Mouse (Mus musculus): ENCODE measurements around the gene Mcf2l. TPM values are rescaled to one million over a fixed set of nuclear protein-coding genes. Genes with fewer than 3 reads are reported as not detected.
A peak's percentile ranks its signal among the peaks of the same experiment; 100 is the strongest.

The Mcf2l gene
- total RNA-seq, 2 experiments from 2014 or later = 215 to 241 TPM

DNA sequence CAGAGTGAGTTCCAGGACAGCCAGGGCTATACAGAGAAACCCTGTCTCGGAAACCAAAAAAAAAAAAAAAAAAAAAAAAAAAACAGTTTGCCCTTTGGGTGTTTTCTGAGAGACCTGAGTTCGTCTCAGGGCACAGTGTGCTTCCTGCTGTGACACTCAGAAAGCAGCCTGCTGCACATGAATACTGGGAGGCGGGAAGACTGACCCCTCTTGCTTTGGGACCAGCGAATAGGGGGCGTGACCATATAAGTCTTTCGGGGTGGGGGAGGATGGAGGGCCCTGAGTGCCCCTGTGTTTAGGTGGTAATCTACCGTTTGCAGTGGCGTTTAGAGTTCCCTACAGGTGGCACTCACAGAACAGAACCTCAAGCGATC lies 636 bp upstream of the Mcf2l start:
- DNase-seq (ENCODE audit: extremely low spot score in 1 of 2, low spot score in 1 of 2) = no peak

DNA sequence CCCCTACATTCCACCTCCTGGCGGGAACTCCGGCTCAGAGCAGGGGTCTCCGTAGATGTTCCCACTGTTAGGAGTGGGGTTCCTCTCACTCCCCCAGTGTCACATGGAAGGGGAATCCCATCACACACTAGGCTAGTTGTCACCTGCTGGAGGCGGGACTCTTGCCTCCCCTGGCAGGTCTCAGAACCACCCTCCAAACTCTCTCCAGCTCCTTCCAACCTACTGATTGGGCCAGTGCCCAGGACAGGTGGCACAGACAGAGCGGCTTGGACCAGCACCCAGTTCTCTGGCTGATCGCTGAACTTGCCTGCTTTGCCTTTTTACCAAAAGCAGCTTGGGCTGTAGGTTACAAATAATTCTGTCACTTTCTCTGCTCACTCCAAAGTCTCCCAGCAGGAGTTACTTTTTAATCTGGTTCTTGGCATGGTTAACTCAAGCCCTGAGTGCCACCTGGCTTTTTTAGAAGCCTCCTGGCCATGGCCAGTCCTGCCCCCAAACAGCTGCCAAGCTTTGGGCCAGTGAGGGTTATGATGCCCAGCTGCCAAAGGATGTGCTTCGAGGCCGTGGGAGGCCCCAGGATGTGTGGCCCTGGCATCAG lies 687 bp downstream of the Mcf2l start:
- no peak for DNase-seq (ENCODE audit: extremely low spot score in 1 of 2, low spot score in 1 of 2)

DNA sequence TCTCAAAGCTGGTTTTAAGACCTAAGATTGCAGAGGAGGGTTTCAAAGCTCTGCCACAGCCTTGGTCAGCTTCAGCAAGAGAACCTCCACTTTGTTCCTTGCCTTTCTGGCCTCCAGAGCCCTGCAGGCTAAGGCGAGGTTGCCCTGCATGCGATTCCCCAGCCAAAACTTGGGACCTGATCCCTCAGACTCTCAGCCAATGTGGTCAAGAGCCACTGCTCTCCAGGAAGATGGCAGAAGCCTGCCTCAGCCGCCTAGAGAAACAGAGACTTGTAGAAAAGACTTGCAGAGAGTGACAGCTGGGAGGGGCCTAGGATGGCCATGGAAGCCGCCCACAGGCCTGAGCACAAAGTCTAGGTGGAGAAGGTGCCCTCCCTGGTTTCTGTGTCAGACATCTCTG lies 1.4 kb downstream of the Mcf2l start:
- DNase-seq (ENCODE audit: extremely low spot score in 1 of 2, low spot score in 1 of 2) = no peak

DNA sequence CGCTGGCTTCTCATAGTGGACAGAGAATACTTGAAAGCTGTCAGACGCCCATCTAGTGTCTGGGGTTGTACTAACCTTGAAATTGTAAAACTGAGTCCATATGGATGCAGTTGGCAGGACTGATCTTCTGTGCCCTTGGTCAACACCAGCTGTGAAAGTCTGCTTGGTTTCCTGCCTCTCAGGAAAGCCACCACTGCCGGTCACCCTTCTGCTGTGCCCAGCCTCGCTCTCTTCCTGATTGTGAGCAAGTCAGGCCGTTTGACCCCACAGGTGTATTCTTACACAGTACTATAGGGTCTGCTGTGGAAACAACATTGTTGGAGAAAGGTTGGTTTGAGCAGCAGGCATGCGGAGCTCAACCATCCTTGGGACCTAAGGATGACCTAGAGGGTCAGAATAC lies 3.5 kb downstream of the Mcf2l start:
- no peak for DNase-seq (ENCODE audit: extremely low spot score in 1 of 2, low spot score in 1 of 2)

DNA sequence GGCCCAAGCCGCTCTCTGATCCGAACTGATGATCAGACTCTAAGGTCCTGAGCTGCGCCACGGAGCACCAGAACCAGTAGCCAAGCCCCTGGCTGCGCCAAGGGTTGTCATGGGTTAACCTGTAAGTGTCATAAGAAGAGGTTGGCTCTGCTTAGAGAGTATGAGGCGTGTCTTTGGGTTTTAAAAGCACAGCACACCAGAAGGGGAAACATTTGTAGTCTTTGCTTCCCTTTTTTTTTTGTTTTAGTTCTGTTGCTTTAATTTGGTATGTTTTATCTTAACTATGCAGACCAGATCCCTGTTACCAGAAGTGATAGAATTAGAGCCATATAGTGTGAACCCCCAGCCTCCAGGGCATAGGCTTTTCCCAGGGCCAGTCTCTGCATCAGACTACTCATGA lies 6.6 kb downstream of the Mcf2l start:
- no peak for DNase-seq (ENCODE audit: extremely low spot score in 1 of 2, low spot score in 1 of 2)

DNA sequence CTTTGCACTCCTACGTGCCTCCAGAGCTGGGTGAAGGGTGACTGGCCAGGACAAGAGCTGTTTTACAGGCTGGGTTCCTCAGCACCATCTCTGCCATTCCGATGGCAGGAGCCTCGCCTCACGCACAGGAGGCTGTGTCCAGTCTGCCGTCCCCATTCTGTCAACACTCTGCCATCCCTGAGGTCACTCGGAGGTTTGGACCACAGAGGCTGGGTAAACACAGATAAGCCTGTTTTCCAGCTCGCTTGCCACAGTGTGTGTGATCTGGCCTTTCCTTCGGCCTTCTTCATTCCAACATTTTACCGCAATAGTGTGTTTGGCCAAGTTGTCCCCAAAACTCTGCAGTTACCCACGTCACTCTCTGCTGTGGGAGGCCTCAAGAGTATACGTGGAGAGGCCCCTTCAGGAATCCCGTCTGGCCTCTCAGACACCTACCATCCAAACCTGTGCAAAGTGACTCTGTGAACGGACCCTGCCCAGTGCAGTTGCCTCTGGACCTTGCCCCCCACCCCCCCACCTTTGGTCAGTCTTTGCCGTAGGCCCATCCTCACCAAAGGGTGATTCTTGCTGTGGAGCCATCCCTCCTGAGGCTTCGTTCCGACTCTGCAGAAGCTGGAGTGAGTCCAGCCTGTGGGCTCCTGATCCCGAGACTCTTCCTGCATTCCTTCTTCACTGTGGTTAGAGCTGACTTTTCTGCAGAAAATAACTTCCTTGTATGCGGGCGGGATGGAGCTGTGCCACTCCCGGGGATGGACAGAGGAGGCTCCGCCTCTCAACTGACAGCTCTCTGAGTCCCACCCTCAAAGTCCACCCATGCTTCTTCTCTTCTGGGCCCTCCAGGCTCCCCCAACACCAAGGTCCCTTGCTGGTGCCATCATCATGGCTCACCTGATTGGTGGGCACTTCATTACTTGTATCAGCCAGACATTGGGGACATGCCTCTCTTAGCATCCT lies 9.7 kb downstream of the Mcf2l start:
- DNase-seq (ENCODE audit: extremely low spot score in 1 of 2, low spot score in 1 of 2) = no peak

DNA sequence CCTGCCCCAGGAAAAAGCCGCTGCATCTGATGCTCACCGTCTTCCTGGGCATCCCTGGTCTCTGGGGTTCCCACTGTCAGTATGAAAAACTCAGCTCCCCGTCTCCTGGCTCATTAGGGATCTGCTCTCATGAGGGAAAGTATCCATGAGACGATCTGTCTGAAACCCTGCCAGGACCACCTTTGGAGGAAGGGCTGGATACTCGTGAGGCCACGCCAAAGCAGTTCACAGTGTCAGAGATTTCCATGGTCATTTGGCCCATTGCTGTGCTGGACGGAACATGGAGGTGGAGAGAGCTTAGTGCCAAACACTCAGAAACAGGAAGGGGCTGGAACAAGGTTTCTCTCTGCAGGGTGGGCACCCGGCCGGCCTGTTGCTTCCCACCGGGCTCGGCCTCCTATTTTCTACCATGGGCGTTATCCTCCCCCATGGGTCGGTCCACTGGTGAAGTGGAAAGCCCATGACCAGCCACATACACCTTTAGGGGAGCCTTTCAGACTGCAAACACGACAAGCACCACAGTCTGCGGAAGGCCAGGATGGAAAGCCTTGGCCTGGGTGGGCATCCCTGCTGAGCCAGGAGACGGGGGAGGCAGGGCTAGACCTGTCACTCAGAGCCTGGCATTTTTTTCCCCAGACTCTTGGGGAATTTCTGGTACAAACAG lies 14.3 kb downstream of the Mcf2l start:
- no peak for DNase-seq (ENCODE audit: extremely low spot score in 1 of 2, low spot score in 1 of 2)

DNA sequence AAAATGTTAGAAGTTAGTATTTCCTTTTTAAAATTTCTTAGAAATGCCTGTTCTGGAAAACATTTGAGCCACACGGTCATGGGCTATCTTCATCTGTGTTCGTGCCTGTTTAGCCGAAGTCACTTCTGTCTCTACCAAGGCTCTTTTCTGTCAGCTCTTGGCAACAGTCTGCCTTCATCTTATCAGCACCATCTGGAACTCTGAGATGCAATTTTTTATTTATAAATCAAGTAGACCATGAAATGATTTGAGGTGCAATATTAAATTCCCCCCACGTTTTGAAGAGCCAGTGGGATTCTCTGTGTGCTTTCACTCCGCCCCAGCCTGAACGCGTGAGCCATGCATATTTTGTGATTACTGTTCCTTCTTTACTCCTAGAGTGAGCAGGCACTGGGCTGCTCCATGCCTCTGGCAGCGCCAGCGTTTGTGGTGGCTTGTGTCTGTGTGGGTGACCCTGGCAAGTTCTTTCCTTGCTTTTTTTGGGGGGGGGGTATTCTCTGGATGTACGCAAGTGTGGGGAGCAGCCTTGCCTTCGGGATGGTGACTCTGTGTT lies 15.5 kb downstream of the Mcf2l start:
- DNase-seq (ENCODE audit: extremely low spot score in 1 of 2, low spot score in 1 of 2) = no peak

DNA sequence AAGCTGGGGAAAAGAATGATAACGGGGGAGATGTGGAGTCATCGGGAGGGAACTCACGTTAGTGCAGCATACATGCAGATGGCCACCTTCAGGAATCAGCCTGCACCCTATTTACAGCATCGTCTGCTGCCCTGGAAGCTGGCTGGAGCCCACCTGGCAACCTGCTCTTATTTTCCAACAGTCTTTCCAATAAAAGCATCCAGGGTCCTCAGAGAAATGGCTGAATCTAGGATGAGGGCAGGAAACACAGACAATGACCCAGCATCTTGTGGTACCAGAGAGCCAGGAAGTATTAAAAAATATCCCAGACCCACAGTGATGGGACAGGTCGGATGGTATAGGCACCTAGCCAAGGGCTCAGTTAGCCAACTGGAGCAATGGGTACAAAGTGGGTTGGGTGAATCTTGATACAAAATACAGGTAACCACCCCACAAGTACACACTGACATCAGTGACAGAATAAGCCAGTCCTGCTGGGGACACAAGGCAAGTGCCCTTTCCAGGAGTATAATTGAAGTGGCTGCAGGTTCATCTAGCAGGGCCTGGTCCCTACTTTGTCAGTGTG lies 19.4 kb downstream of the Mcf2l start:
- DNase-seq (ENCODE audit: extremely low spot score in 1 of 2, low spot score in 1 of 2) = no peak

DNA sequence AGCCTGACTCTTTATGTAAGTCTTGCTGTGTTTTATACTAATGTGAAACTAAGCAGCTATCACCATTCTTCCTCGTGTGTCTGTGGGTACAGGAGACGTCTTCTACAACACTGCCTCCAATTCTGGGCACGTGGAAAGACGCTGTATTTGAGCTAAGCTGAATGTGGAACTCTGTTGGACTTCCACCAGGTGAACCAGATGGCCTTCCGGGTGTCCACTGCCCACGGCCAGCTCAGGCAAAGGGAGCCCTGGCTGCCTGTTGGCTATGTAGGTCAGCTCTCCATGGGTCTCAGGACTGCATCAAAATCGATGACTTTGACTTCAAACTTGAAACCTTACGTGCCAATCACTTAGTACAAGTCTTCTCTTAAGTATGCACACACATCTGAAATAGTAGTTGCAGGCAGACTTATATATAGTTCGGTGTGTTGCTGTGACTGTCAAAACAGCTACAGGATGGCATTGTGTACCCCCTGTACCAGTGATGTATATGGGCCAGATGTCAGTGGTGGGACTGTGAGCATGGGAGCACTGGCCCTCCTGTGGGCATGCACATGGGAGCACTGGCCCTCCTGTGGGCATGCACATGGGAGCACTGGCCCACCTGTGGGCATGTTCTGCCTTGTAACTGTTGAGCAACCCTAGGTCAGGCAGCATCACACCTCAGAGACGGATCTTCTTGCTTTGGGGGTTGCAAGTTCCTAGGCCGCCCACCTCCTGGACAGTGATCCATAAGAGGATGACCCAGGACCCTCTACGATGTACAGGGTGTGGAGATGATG lies 20.4 kb downstream of the Mcf2l start:
- DNase-seq (ENCODE audit: extremely low spot score in 1 of 2, low spot score in 1 of 2) = no peak

DNA sequence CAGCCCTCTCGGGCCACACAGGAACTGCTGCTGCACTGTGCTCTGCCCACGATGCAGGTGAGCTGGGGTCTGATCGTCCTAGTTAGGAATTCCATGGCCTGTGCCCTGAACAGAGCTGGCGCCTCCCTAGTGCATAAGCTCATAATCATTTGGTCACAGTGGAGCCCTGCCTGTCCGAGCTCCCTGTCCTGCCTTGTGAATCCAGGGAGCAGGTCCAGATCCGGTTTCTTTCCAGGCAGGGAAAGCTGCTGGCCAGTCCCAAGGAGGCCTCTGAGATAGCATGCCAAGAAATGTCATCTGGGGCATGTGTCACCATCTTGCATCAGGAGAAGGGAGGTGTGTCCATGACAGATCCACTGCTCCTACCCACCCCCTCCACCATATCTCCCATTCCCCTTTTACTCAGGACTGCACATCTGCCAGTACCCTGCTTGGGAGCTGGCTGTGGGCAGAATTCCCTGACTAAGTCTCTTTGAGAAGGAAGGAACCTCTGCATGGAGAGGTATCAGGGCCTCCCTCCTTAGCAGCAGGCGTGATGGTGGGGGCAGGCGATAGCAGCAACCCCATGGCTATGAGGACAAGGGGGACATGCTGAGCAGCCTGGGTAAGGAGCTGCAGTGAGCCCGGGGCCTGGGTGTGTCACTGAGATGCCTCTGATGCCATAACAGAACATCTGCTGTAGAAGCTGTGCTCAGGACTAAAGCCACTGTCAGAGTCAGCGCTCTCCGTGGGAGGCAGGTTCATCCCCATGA lies 21.4 kb downstream of the Mcf2l start:
- no peak for DNase-seq (ENCODE audit: extremely low spot score in 1 of 2, low spot score in 1 of 2)

DNA sequence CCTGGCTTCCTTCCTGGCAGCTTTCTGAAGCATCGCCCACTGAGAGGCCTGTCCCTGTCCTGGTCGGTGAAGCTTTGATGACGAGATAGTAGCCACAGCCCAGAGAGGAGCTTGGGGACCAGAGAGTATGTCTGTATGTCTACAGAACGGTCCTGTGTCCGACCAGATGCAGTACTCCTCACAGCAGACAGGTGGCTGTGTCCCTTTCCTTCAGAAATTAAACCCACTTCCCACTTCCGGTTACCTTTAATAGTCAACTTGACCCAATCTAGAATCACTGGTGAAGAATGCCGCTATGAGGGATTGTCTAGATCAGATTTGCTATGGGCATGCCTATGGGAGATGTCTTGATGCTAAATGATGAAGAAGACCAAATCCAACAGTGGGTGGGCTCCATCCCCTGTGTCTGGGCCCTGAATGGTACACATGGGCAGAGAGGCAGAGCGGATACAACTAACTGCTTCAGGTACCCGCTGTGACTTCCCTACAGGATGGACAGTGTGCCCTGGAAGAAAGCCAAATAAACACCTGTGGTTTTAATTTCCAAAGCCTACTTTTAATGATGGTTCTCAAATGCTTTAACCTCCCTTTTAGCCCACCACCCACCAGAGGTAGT lies 22.0 kb downstream of the Mcf2l start:
- DNase-seq (ENCODE audit: extremely low spot score in 1 of 2, low spot score in 1 of 2) = no peak

DNA sequence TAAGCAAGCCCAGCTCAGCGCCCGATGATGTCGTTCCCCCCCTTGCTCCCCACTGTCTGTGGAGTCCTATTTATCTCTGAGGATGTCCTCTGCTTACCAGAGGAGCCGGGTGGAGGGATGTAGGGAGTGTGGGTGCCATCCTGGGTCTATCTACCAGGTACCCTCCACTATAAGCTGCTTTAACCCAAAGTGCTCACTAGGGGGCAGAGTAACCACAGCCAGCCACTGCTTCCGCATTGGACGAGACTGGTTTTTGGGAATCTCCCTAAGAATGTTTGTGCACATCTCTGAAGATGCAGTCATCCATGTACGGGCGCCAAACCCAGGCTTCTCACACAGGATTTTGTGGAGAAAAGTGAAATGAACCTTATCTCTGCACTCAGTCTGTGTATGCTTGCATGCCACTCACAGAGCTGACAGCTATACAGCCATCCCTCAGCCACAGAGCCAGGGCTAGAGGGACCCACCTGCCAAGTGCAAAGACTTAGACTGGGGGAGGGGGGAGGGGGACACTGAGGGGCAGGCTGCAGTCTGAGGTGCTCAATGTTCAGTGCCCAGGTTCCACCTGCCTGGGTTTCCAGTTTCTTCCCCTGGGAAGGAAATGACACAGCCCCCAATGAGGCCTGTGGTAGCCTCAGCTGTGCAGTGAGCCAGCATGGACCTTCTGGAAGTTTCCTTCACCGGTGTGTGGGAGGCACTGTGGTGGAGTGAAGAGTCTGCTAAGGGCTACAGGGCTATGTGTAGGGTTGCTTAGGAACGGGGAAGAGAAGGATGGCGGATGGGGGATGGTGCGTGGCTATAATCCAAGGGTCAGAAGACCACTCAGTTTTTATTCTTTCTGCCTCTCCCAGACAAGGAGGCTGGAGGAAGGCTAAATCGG lies 23.1 kb downstream of the Mcf2l start:
- DNase-seq (ENCODE audit: extremely low spot score in 1 of 2, low spot score in 1 of 2) = peak; percentile 40 to 63

DNA sequence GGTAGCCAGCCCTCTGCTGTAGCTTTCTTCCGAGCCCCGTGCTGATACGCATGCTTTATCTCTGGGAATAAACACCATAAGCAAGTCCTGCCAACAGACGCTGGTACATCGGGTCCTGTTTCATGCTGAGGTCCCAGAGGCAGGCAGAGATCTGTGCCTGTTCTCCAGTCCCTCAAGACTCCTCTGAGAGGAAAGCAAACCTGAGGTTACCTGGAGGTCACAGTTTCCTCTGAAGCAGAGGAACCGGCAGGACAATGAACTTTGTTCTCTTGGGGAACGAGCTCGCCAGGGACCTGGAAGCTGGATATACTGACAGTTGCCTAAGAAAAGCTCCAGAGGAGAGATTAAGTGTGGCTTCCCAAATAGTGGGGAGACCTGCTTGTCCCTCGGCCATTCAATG lies 24.2 kb downstream of the Mcf2l start:
- no peak for DNase-seq (ENCODE audit: extremely low spot score in 1 of 2, low spot score in 1 of 2)

DNA sequence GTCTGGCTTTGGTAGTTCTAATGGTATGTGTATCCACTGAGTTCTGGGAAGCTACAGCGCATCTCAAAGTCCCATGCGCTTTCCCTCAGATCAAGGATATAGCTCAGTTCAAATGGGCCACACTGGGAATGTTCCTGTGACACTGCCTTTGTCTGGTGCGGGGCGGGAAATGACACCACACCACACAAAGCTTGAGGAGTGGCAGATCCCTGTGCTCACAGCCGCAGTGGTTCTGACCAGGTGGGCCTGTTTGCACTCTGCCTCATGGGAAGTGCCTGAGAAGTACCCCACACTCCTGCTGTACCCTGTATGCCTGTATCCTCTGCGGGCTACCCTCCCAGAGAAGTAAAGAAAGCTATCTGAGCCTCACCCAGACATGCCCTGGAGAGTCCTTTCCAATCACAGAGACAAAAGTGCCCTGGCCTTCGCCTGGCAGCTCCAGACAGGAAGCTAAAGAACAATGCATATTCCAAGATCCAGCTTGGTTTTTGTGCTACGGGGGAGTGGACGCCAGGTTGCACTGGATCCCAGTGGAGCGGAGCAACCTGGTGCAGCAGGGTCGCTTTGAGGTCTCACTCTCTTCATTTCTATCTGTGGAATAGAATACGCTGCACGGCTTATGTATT lies 30.3 kb downstream of the Mcf2l start:
- no peak for DNase-seq (ENCODE audit: extremely low spot score in 1 of 2, low spot score in 1 of 2)

DNA sequence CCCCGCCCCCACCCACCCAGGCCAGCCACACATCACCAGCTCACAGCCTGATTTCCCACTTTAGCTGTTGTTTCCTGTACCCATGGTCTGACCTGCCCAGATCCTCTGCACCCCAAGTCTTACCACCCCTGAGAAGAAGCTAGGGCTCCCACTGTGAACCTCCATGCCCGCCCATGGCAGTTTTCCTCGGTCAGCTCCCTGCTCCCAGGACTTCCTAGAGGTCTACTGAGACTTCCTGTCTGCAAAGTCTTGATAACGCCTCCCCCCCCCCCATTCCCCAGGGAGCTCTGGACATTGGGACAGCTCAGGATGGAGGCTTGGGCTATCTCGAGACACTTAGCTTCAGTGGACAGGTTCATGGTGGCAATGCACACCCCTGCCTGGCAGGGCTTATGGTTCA lies 31.5 kb downstream of the Mcf2l start:
- DNase-seq (ENCODE audit: extremely low spot score in 1 of 2, low spot score in 1 of 2) = no peak

DNA sequence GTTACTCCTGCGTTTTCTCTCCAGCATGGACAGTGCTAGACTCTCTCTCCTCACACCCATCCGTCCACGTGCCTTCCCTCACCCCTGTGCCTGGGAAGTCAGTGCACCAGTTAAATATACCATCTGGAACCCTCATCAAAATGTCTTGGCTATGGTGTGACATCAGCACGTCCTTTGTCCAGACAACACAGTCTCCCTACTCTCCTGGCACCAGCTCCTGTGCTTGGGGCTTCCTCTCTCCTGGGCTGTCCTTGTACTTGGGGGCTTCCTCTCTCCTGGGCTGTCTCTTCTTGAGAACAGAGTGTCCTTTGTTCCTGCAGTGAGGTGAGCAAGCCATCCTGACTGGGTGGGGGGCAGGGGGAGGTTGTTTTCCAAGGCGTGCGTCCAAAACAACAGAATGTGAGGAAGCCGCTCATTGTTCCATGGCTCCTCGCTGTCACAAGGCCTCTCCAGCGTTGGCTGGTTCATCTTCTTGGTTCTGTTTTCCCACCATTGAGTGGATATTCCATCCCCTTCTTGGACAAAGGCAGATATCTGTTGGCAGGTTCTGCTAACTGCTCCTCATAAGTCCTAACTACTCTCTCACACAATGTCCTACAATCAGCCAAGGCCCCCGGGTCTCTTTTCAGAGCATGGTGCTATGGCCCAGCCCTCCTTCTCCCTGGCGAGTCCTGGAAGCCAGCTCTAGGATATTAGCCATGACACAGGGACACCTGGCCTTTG lies 32.2 kb downstream of the Mcf2l start:
- no peak for DNase-seq (ENCODE audit: extremely low spot score in 1 of 2, low spot score in 1 of 2)

Measured in layer of hippocampus, postnatal 25 days (tissue).